Mouse (Mus musculus) c-Kit-negative CD71-positive TER-119-positive erythroid progenitor cells, embryonic 14.5 days (primary cell): ENCODE data around the gene Nutf2.
A peak's percentile ranks its signal among the peaks of the same experiment; 100 is the strongest.
"Not testable (repeated sequence)": the region's sequence is repeated elsewhere in the genome, so short reads cannot be mapped to it uniquely, and the experiment has no call there.

Source experiments
- DNase-seq: peaks from one replicate; pipeline ENCODE4 v3.0.0-alpha.2; 2013; ENCODE audit warnings: low read depth, low spot score

The Nutf2 gene

GRCm38 (mm10) chr8:105860143-105860981, at the start of gene Nutf2:
Nutf2 (plus strand) TSS chr8:105860580.
- DNase-seq, result peak; percentile 91

GRCm38 (mm10) chr8:105811061-105811460, 49.3 kb upstream of the Nutf2 start:
- DNase-seq, result no peak

- no peak for DNase-seq
These were observed 48.8 kb upstream of the Nutf2 start for GRCm38 (mm10) chr8:105811543-105811942.

GRCm38 (mm10) chr8:105812511-105812910, 47.9 kb upstream of the Nutf2 start:
- no peak for DNase-seq

GRCm38 (mm10) chr8:105813241-105813640, 47.1 kb upstream of the Nutf2 start:
- no peak for DNase-seq

GRCm38 (mm10) chr8:105819659-105820058, 40.7 kb upstream of the Nutf2 start:
- no peak for DNase-seq

GRCm38 (mm10) chr8:105820925-105821324, 39.5 kb upstream of the Nutf2 start:
- DNase-seq, result peak; percentile 93

GRCm38 (mm10) chr8:105825506-105825905, 34.9 kb upstream of the Nutf2 start:
- DNase-seq, result no peak

- no peak for DNase-seq
These were observed 34.0 kb upstream of the Nutf2 start for GRCm38 (mm10) chr8:105826379-105826778.

GRCm38 (mm10) chr8:105826861-105827848, 33.2 kb upstream of the Nutf2 start, which contains the start of the genes Ranbp10 and Tsnaxip1:
Ranbp10 (minus strand) TSS chr8:105827350.
Tsnaxip1 (plus strand) TSS chr8:105827731.
- DNase-seq, result peak; percentile 98

- DNase-seq, result not testable (repeated sequence)
These were observed 26.6 kb upstream of the Nutf2 start for GRCm38 (mm10) chr8:105833740-105834139.

GRCm38 (mm10) chr8:105835318-105835717, 25.1 kb upstream of the Nutf2 start:
- no peak for DNase-seq

GRCm38 (mm10) chr8:105836991-105837390, 23.4 kb upstream of the Nutf2 start:
- DNase-seq, result no peak

- DNase-seq, result no peak
These were observed 21.2 kb upstream of the Nutf2 start for GRCm38 (mm10) chr8:105839209-105839608.

- no peak for DNase-seq
These were observed 13.7 kb upstream of the Nutf2 start for GRCm38 (mm10) chr8:105846678-105847077.

GRCm38 (mm10) chr8:105850014-105850413, 10.4 kb upstream of the Nutf2 start:
- DNase-seq, result no peak

GRCm38 (mm10) chr8:105850611-105851010, 9.8 kb upstream of the Nutf2 start:
- DNase-seq, result no peak

- DNase-seq, result peak; percentile 78
These were observed 8.7 kb upstream of the Nutf2 start for GRCm38 (mm10) chr8:105851651-105852143.

GRCm38 (mm10) chr8:105852146-105852729, 8.1 kb upstream of the Nutf2 start:
- no peak for DNase-seq

GRCm38 (mm10) chr8:105853178-105853577, 7.2 kb upstream of the Nutf2 start, which contains the start of gene Cenpt:
Cenpt (minus strand) TSS chr8:105853278.
- no peak for DNase-seq

- no peak for DNase-seq
These were observed 6.1 kb upstream of the Nutf2 start for GRCm38 (mm10) chr8:105854303-105854702.
